Mouse (Mus musculus) natural killer cell, adult 2 months (primary cell): ENCODE data around the gene Ap3d1.

Experiments used
- DNase-seq, 2 experiments: peaks; one replicate each; pipeline ENCODE4 v3.0.0; 2022; ENCODE audit warnings: low spot score in 2 of 2

Ap3d1 gene

DNA sequence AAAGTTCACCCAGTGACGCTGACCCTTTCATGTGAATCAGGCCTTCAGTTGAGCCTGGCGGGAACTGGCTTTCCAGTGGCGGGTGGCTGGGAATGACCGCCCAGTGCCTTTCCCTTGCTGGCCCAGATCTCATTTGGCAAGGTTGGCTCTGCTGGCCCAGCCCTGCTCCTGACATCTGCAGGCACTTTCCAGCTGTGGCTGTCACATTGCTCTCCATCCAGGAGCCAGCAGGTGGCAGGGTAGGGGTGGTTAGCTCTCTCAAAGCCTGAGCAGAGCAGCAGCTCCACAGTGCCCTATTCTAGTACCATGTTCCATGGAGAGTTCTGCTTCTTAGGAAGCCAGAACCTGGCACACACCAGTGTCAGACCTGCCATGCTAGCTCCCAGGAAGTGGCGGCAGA lies 15.7 kb upstream of the Ap3d1 start:
- peak; percentile 48 to 68 for DNase-seq

DNA sequence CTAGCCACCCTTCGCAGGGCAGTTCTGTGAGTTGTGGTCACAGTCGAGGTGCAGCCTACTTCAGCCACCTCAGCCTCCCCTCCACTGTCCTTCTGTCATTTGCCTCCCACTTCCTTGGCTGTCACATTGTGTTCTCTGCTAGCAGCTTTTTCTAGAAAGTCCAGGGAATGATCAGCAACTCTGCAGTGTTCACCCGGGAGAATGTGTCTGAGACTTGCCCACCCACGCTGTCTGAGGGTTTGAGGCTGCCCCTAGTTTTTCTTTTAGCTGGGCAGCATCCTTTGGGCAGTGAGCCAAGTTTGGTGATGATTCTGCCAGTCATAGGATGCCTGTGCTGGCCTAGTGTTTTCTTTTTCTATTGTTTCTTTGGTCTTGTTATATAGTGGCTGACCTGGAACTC lies 14.9 kb upstream of the Ap3d1 start:
- no peak for DNase-seq

DNA sequence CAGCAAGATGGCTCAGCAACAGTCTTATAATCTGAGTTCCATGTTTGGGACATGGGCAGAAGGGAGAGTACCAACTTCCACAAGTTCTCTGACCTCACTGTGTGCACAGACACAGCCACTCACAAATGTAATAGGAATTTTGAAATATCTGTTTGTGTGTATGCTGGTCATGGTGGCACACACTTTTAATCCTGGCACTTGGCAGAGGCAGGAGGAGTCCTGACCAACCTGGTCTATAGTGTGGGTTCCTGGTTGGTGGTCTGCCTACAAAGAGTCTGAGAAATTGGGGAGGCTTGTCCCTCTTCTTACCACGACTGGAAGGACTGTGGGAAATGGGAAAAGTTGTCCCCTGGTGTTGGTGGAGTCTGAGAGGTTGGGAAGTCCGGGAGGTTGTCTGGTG lies 14.4 kb upstream of the Ap3d1 start:
- no peak for DNase-seq

- DNase-seq: no peak
Measured at GRCm38 (mm10) chr10:80756099-80756498, 14.0 kb upstream of the Ap3d1 start.

- DNase-seq: no peak
Measured at GRCm38 (mm10) chr10:80755291-80756015, 13.4 kb upstream of the Ap3d1 start.

- DNase-seq: peak; percentile 97 to 99
Measured at GRCm38 (mm10) chr10:80754594-80755290, 12.7 kb upstream of the Ap3d1 start, which contains the start of gene Dot1l. Gene Dot1l (plus strand): TSS chr10:80755206.

DNA sequence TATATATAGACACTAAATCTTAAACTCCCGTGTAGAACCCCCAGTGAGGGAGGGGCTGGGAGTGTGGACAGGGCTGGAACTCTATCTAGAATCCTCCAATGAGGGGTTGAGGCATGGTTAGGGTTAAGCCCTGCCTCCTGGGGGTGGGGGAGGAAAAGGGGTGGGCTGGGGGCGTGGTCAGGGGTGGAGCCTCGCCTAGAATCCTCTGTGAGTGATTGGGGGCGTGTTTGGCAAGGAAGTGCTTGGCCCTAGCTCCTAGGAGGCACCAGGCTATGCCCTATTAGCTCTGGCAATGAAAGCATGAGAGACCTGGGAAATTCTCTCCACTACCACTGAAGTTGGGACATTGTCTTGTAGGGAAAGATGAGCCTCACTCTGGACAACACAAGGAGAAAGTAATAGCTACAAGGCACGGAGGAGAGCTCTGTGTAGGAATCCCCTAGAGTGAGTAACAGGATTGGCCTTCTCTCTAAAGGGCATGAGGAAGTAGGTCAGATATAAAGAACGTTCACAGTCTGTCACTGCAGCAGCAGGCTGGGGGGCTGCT lies 10.1 kb upstream of the Ap3d1 start:
- DNase-seq: peak in 1 of 2 experiments; percentile 49

- peak; percentile 82 to 83 for DNase-seq
Measured at GRCm38 (mm10) chr10:80751188-80751832, 9.2 kb upstream of the Ap3d1 start.

- peak in 1 of 2 experiments; percentile 37 for DNase-seq
Measured at GRCm38 (mm10) chr10:80748609-80749008, 6.5 kb upstream of the Ap3d1 start.

DNA sequence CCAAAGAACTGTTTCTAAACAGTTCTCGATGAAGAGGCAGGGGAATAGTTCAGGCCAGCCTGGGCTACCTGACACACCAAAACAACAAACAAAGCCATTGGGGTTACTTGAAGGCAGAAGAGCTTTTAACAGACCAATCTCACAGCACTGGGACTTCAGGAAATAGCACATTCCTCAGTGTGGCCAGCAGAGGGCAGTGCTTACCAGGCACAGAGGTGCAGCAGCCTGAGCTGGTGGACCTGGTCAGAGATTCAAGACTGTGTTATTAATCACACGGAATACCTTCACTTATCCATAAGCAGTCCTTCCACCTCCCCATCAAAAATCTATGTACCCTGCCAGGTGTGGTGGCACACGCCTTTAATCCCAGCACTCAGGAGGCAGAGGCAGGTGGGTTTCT lies 5.3 kb upstream of the Ap3d1 start:
- peak; percentile 79 to 85 for DNase-seq

GRCm38 (mm10) chr10:80744262-80744661 lies 2.2 kb upstream of the Ap3d1 start:
- peak; percentile 43 to 56 for DNase-seq

- DNase-seq: no peak
Measured at GRCm38 (mm10) chr10:80741634-80742179, 357 bp downstream of the Ap3d1 start.

GRCm38 (mm10) chr10:80741146-80741545 lies 918 bp downstream of the Ap3d1 start:
- DNase-seq: no peak

DNA sequence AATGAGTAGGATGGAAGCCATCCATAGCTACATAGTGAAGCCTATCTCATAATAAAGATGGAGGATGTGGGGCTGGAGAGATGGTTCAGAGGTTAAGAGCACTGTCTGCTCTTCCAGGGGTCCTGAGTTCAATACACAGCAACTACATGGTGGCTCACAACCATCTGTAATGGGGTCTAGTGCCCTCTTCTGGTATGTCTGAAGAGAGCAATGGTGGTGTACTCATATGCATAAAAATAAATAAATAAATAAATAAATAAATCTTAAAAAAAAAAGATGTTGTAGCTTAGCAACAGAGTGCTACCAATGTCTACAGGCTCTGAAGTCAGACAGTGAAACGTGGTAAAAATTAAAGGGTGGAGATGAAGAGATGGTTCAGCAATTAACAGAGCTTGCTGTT lies 3.4 kb downstream of the Ap3d1 start:
- DNase-seq: peak in 1 of 2 experiments; percentile 36

DNA sequence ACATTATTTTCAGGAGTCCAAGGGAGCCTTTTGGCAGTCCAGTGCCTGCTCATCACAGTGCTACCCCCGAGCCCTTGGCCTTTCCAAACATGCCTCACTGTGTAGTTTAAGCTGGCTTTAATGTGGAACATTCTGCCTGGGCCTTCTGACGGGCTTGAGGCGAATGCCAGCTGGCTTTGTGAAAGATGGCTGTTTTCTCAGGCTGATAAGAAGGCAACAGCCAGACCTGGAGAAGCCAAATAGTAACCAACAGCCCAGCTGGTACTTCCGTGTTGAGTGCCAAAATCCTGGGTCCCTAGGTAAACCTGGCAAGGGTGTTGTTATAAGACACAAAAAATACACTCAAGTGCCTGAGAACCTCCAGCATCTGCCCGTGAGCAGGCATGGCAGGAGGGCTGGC lies 5.3 kb downstream of the Ap3d1 start:
- no peak for DNase-seq

GRCm38 (mm10) chr10:80732611-80733101 lies 9.4 kb downstream of the Ap3d1 start:
- no peak for DNase-seq

GRCm38 (mm10) chr10:80727369-80728127 lies 14.5 kb downstream of the Ap3d1 start:
- no peak for DNase-seq

GRCm38 (mm10) chr10:80717281-80717680 lies 24.8 kb downstream of the Ap3d1 start:
- no peak for DNase-seq

DNA sequence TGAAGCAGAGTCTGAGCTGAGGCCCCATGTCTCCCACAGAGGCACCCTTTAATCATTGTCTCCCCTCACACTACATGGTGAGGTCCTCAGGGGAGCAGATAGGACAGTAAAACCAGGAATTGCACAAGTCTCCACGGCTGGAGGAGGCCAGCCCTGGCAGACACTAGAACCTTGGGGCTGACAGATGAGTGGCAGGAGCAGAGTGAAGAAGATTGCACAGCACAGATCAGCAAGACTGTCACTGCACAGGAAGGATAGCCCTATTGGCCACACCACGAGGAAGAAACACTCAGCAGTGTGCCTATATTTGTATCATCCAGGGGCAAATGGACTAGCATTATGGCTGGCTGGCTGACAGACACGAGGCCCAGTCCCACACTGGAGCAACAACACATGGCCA lies 31.2 kb downstream of the Ap3d1 start:
- DNase-seq: no peak

- DNase-seq: no peak
Measured at GRCm38 (mm10) chr10:80705479-80705878, 36.6 kb downstream of the Ap3d1 start.

- DNase-seq: no peak
Measured at GRCm38 (mm10) chr10:80705033-80705432, 37.0 kb downstream of the Ap3d1 start.
